Mouse (Mus musculus) megakaryocyte, embryonic 14.5 days (primary cell): ENCODE data around the gene Ubald2. TPM values are rescaled to one million over a fixed set of nuclear protein-coding genes. Genes with fewer than 3 reads are reported as not detected.

Experiments
- H3K27me3 ChIP-seq: replicated peaks from 2 replicates; pipeline ENCODE3; 2012; ENCODE audit warnings: inconsistent platforms
- H3K36me3 ChIP-seq: replicated peaks from 2 replicates; pipeline ENCODE3; 2012; ENCODE audit warnings: low read length, inconsistent platforms, mixed read lengths
- H3K4me1 ChIP-seq: 2 replicates; pipeline ENCODE4 v1.6.1; 2012; ENCODE audit warnings: inconsistent platforms
- H3K4me3 ChIP-seq: replicated peaks from 2 replicates; pipeline ENCODE3; 2012; ENCODE audit warnings: moderate library complexity, mild to moderate bottlenecking, inconsistent platforms
- H3K9me3 ChIP-seq: 2 replicates; pipeline ENCODE4 v1.6.1; 2012; ENCODE audit warnings: inconsistent platforms
- FLI1 ChIP-seq: IDR thresholded peaks from 2 replicates; pipeline ENCODE4 v1.6.1; 2012; ENCODE audit warnings: low read length, inconsistent platforms, mixed read lengths
- GATA1 ChIP-seq: IDR thresholded peaks from 3 replicates; pipeline ENCODE4 v1.6.1; 2012; ENCODE audit warnings: mixed read lengths, low read length, inconsistent platforms, borderline replicate concordance
- polyA plus RNA-seq: library from polyadenylated mRNA; stranded (reverse); fragments of >175 nt; gene quantifications from 2 replicates; pipeline ENCODE4 v1.2.3, GENCODE M21; 2012; ENCODE audit warnings: low replicate concordance; ENCODE audit not compliant: insufficient read depth

Ubald2 gene
- polyA plus RNA-seq, 1 experiment = 805 TPM

- H3K4me1 ChIP-seq = peaks cover 78% of the 10 kb centered on the region
- H3K36me3 ChIP-seq = peaks cover 25% of the 10 kb centered on the region
- no peaks in the 10 kb centered on the region for H3K9me3 ChIP-seq
- TF ChIP-seq GATA1 (no peak), FLI1 (no peak)
- no peaks in the 10 kb centered on the region for H3K27me3 ChIP-seq
- H3K4me3 ChIP-seq = peak overlapping the region; percentile 95
Observed at GRCm38 (mm10) chr11:116432593-116433355, 1.1 kb upstream of the Ubald2 start.

GRCm38 (mm10) chr11:116434287-116434966 is 533 bp downstream of the Ubald2 start:
- Histone ChIP-seq H3K4me1 (peaks cover 72% of the 10 kb centered on the region), H3K36me3 (peaks cover 34% of the 10 kb centered on the region), H3K27me3 (no peaks in the 10 kb centered on the region), H3K4me3 (peak overlapping the region; percentile 95), H3K9me3 (no peaks in the 10 kb centered on the region)
- TF ChIP-seq FLI1 (no peak), GATA1 (no peak)

GRCm38 (mm10) chr11:116434967-116435752 is 1.3 kb downstream of the Ubald2 start:
- H3K9me3 ChIP-seq = no peaks in the 10 kb centered on the region
- H3K27me3 ChIP-seq = no peaks in the 10 kb centered on the region
- TF ChIP-seq FLI1 (no peak), GATA1 (no peak)
- peak overlapping the region; percentile 95 for H3K4me3 ChIP-seq
- peaks cover 70% of the 10 kb centered on the region for H3K4me1 ChIP-seq
- peaks cover 41% of the 10 kb centered on the region for H3K36me3 ChIP-seq

- no peaks in the 10 kb centered on the region for H3K9me3 ChIP-seq
- no peak for TF ChIP-seq FLI1
- no peak for TF ChIP-seq GATA1
- no peaks in the 10 kb centered on the region for H3K27me3 ChIP-seq
- H3K36me3 ChIP-seq = peaks cover 50% of the 10 kb centered on the region
- H3K4me3 ChIP-seq = peak overlapping the region; percentile 69
- H3K4me1 ChIP-seq = peaks cover 67% of the 10 kb centered on the region
Observed at GRCm38 (mm10) chr11:116435992-116436724, 2.3 kb downstream of the Ubald2 start.

- Histone ChIP-seq H3K9me3 (no peaks in the 10 kb centered on the region), H3K4me3 (peak overlapping the region; percentile 69), H3K4me1 (peaks cover 60% of the 10 kb centered on the region), H3K27me3 (no peaks in the 10 kb centered on the region), H3K36me3 (peaks cover 54% of the 10 kb centered on the region)
- TF ChIP-seq FLI1 (no peak), GATA1 (no peak)
Observed at GRCm38 (mm10) chr11:116436725-116437331, 2.9 kb downstream of the Ubald2 start.

- peaks cover 54% of the 10 kb centered on the region for H3K36me3 ChIP-seq
- H3K27me3 ChIP-seq = no peaks in the 10 kb centered on the region
- peak overlapping the region; percentile 69 for H3K4me3 ChIP-seq
- no peak for TF ChIP-seq GATA1
- no peak for TF ChIP-seq FLI1
- no peaks in the 10 kb centered on the region for H3K9me3 ChIP-seq
- peaks cover 55% of the 10 kb centered on the region for H3K4me1 ChIP-seq
Observed at GRCm38 (mm10) chr11:116437541-116437940, 3.6 kb downstream of the Ubald2 start.

- H3K9me3 ChIP-seq = no peaks in the 10 kb centered on the region
- TF ChIP-seq FLI1 (no peak), GATA1 (no peak)
- H3K4me3 ChIP-seq = no peak overlapping the region
- H3K36me3 ChIP-seq = peaks cover 54% of the 10 kb centered on the region
- peaks cover 50% of the 10 kb centered on the region for H3K4me1 ChIP-seq
- H3K27me3 ChIP-seq = peaks cover 5% of the 10 kb centered on the region
Observed at GRCm38 (mm10) chr11:116439269-116440240, 5.7 kb downstream of the Ubald2 start.

- TF ChIP-seq FLI1 = no peak
- Histone ChIP-seq H3K36me3 (peaks cover 50% of the 10 kb centered on the region), H3K27me3 (peaks cover 8% of the 10 kb centered on the region), H3K4me3 (no peak overlapping the region), H3K9me3 (no peaks in the 10 kb centered on the region), H3K4me1 (peaks cover 44% of the 10 kb centered on the region)
Observed at GRCm38 (mm10) chr11:116440408-116441068, 6.6 kb downstream of the Ubald2 start.
